Comparison of ENCODE assay signal across 9 mouse cellular contexts in genomic region chr8:109863398-109863797, GRCm38 (mm10). TPM values are rescaled to one million over a fixed set of nuclear protein-coding genes. Genes with fewer than 3 reads are reported as not detected.
DNase-seq lines count a peak whose midpoint lies in the region; ATAC-seq and TF ChIP-seq lines count a peak whose summit lies in the region.
"Had no signal": no experiment of that assay in that cellular context is flagged by ENCODE, and none has a peak within 500 bp of the region (broad histone marks: within the 10 kb centered on the region; RNA-seq: fewer than 3 reads in every experiment).

No protein-coding gene starts in this region.

- peaks cover 68% of the 10 kb centered on the region for H3K4me1 ChIP-seq in liver, embryonic 12.5 days
- H3K4me1 ChIP-seq in small intestine, adult 2 months (ENCODE audit: control insufficient read depth, insufficient read depth, insufficient read length, low read length): peaks cover 7% of the 10 kb centered on the region; the same call in 1 of the 2 replicates

- no peaks in the 10 kb centered on the region for H3K27me3 ChIP-seq in liver, embryonic 12.5 days (replicated peaks)
- no peaks in the 10 kb centered on the region for H3K27me3 ChIP-seq in small intestine, adult 2 months (ENCODE audit: control insufficient read depth, insufficient read depth, low read length)
- H3K27me3 ChIP-seq: Patski had no signal

- H3K9me3 ChIP-seq in liver, embryonic 12.5 days (replicated peaks): no peaks in the 10 kb centered on the region

- H3K27ac ChIP-seq in liver, embryonic 12.5 days: peak overlapping the region; percentile 96
- H3K27ac ChIP-seq in small intestine, adult 2 months (ENCODE audit: insufficient read depth, low read depth, low read length): peak overlapping the region; percentile 82

- peak overlapping the region; percentile 73 for H3K9ac ChIP-seq in liver, embryonic 12.5 days

- no peak for ATAC-seq in liver, embryonic 12.5 days
- ATAC-seq: Patski had no signal

- H3K36me3 ChIP-seq in liver, embryonic 12.5 days: peaks cover 45% of the 10 kb centered on the region
- peaks cover 28% of the 10 kb centered on the region for H3K36me3 ChIP-seq in small intestine, adult 2 months (ENCODE audit: control insufficient read depth, insufficient read depth, low read length)

- TF ChIP-seq POLR2A in small intestine, adult 2 months (IDR thresholded peaks at IDR 0.05; ENCODE audit: low read depth, low read length): no peak

- 31% methylated on average over 2 of the region's 2 CpGs for WGBS in liver, embryonic 12.5 days (ENCODE audit: insufficient replicate concordance)
- WGBS in small intestine, adult 2 months: 33% methylated on average over 2 of the region's 2 CpGs

- peak overlapping the region; percentile 6; the same call in 1 of the 2 replicates for H3K4me3 ChIP-seq in liver, embryonic 12.5 days
- H3K4me3 ChIP-seq in small intestine, adult 2 months (ENCODE audit: low read depth, low read length): no peak overlapping the region

- peak overlapping the region; percentile 56 for H3K4me2 ChIP-seq in liver, embryonic 12.5 days

- no peak for TF ChIP-seq CTCF in small intestine, adult 2 months (IDR thresholded peaks at IDR 0.05; ENCODE audit: extremely low read depth, insufficient read length, insufficient replicate concordance, low read depth, low read length)

- DNase-seq in layer of hippocampus, adult 11-12 months (ENCODE audit: low spot score): peak; percentile 53
- DNase-seq in layer of hippocampus, postnatal 25 days (ENCODE audit: extremely low spot score in 1 of 2, low spot score in 1 of 2): no peak
- peak; percentile 60 for DNase-seq in heart, adult 8-10 months (ENCODE audit: low spot score)
- no peak for DNase-seq in frontal cortex, adult 2 months (ENCODE audit: extremely low spot score in 1 of 2, low spot score in 1 of 2)
- DNase-seq in left cerebral cortex, adult 11 months (ENCODE audit: low spot score): no peak
- no peak for DNase-seq in neural tube, embryonic 10.5 days (ENCODE audit: extremely low spot score, low spot score)

RNA-seq across cellular contexts. Expression of gene Phlpp2, which starts 4.9 kb away (rescaled TPM):
- 10 to 100 TPM; 22.8 to 23.3 TPM for total RNA-seq in layer of hippocampus, postnatal 25 days (2021)
- total RNA-seq in heart, adult 8-10 months (2022): 1 to 10 TPM; 3.1 to 4.8 (median 4.2) TPM
- polyA plus RNA-seq in liver, embryonic 12.5 days (2016; fragmentation: Nextera tagmentation; extraction: Ambion mirVana): 3.0 and 3.3 TPM in 2 replicates
- polyA plus RNA-seq in small intestine, adult 2 months (2012; rRNA removed): 6.0 and 25.0 TPM in 2 replicates
- 19.5 and 22.1 TPM in 2 replicates for polyA plus RNA-seq in frontal cortex, adult 2 months (2012; rRNA removed)

Comparison
In these comparisons a context has a peak if more than half of its experiments do, and no peak if none do; other contexts are left out.
1. DNase-seq: peak in layer of hippocampus, adult 11-12 months (single experiment) and heart, adult 8-10 months (single experiment); none in layer of hippocampus, postnatal 25 days (0 of 2), frontal cortex, adult 2 months (0 of 2), left cerebral cortex, adult 11 months (single experiment) and neural tube, embryonic 10.5 days (single experiment).